Mouse (Mus musculus) naive thymus-derived CD4-positive, alpha-beta T cell, adult 2 months (primary cell): ENCODE measurements at regions not wholly inside any gene's neighbourhood (a gene's known extent, or its start where the extent isn't known, plus 50 kb on each side); places are given as distances from the start of the nearest gene placed in this dataset.

Experiments
- DNase-seq: peaks from one replicate; pipeline ENCODE4 v3.0.0-alpha.2; 2011; ENCODE audit warnings: low read depth

- DNase-seq = no peak
Observed at GRCm38 (mm10) chr11:71411958-71412357, 181.4 kb upstream of the Nlrp1b start.

- no peak for DNase-seq
Observed at GRCm38 (mm10) chr11:71414403-71415140, 184.0 kb upstream of the Nlrp1b start.

- no peak for DNase-seq
Observed at GRCm38 (mm10) chr11:71415451-71415850, 184.9 kb upstream of the Nlrp1b start.

- DNase-seq = no peak
Observed at GRCm38 (mm10) chr11:71422291-71422840, 191.8 kb upstream of the Nlrp1b start.

- DNase-seq = no peak
Observed at GRCm38 (mm10) chr11:71423242-71423641, 192.7 kb upstream of the Nlrp1b start.

GRCm38 (mm10) chr11:71424879-71425278, 194.3 kb upstream of the Nlrp1b start:
- no peak for DNase-seq

- no peak for DNase-seq
Observed at GRCm38 (mm10) chr11:71429739-71430138, 199.2 kb upstream of the Nlrp1b start.

- no peak for DNase-seq
Observed at GRCm38 (mm10) chr11:71434241-71434640, 203.7 kb upstream of the Nlrp1b start.

- no peak for DNase-seq
Observed at GRCm38 (mm10) chr11:71434886-71435285, 204.4 kb upstream of the Nlrp1b start.

GRCm38 (mm10) chr11:71435745-71436144, 205.2 kb upstream of the Nlrp1b start:
- no peak for DNase-seq

- no peak for DNase-seq
Observed at GRCm38 (mm10) chr11:71436335-71436734, 205.8 kb upstream of the Nlrp1b start.

- no peak for DNase-seq
Observed at GRCm38 (mm10) chr11:71436801-71437200, 206.3 kb upstream of the Nlrp1b start.

- DNase-seq = no peak
Observed at GRCm38 (mm10) chr11:71439871-71440270, 209.3 kb upstream of the Nlrp1b start.

- no peak for DNase-seq
Observed at GRCm38 (mm10) chr11:71440392-71440791, 209.9 kb upstream of the Nlrp1b start.

GRCm38 (mm10) chr11:71444056-71444455, 213.5 kb upstream of the Nlrp1b start:
- no peak for DNase-seq

GRCm38 (mm10) chr11:71446641-71447040, 216.1 kb upstream of the Nlrp1b start:
- DNase-seq = no peak

- no peak for DNase-seq
Observed at GRCm38 (mm10) chr11:71447841-71448745, 217.6 kb upstream of the Nlrp1b start.

GRCm38 (mm10) chr11:71480094-71480493, 249.6 kb upstream of the Nlrp1b start:
- no peak for DNase-seq

- DNase-seq = no peak
Observed at GRCm38 (mm10) chr11:71497863-71498262, 251.9 kb upstream of the Wscd1 start.

- no peak for DNase-seq
Observed at GRCm38 (mm10) chr11:71498299-71498698, 251.4 kb upstream of the Wscd1 start.

GRCm38 (mm10) chr11:71502156-71502555, 247.6 kb upstream of the Wscd1 start:
- no peak for DNase-seq

- peak; percentile 12 for DNase-seq
Observed at GRCm38 (mm10) chr11:71512271-71513066, 237.3 kb upstream of the Wscd1 start.
